Mouse (Mus musculus): ENCODE data around the gene Col8a1. TPM values are rescaled to one million over a fixed set of nuclear protein-coding genes. Genes with fewer than 3 reads are reported as not detected.
A peak's percentile ranks its signal among the peaks of the same experiment; 100 is the strongest.

Gene Col8a1
- total RNA-seq (2021), result 1 to 10 TPM; 4.6 to 5.1 TPM
- long read RNA-seq, experiment 1, result 0 reads
- long read RNA-seq, experiment 2, full-length matches to known transcripts, result 2 of 2 reads
- long read RNA-seq, experiment 2, partial matches to known transcripts, result 0 of 2 reads
- long read RNA-seq, experiment 2, other reads (novel, unspliced or antisense), result 0 of 2 reads

DNA sequence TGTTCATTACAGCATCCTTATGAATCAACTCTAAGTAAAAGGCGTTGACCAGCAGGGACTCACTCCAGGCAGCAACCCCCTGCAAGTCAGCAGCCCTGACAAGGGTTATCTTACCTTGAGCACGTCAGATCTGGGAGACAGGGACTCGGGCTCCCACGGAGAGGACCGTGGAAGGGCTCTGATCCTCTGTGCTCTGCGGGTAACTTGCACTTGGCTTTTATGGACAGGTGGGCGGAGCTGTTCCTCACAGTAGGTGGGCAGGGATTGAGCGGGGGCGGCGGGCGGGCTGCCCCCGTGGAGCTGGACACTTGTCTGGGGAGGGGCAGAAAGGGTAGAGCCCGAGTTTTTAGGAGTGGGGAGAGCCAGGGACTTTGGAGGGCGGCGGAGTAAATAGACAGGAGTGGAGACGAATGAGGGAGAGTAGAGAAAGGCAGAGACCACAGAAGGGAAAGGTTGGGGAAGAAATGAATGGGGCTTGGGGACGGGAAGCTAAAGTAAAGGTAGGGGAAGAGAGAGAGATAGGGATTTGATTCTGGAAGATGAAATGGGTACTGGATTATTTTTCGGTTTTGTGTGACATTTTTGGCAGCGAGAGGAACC lies at the start of gene Col8a1:
TSS of gene Col8a1 (minus strand) at position 212 of the 600 bp plus-strand sequence.
- peak; percentile 9 for DNase-seq

GRCm38 (mm10) chr16:57801886-57802285 lies 47.3 kb upstream of the Col8a1 start:
- no peak for DNase-seq

DNA sequence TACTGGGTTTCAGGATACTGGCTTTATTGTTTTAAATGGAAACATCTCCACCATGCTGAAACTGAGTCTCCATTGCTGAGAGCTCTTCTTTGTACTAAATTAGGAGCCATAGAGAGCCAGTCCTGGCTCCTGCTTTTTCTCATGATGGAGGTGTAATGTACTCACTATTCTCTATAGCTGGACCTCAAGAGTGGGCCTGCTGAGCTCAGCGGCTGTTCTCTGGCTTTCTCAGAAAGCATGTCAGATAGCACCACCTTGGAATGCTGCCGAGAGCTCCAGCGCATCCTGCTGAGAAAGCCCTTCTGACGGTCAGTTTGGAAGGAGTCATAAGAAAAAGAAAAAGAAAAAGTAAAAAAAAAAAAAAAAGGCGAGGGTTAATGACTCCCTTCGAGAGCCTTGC lies 41.8 kb upstream of the Col8a1 start:
- no peak for DNase-seq

GRCm38 (mm10) chr16:57779011-57779410 lies 24.5 kb upstream of the Col8a1 start:
- DNase-seq, result no peak

DNA sequence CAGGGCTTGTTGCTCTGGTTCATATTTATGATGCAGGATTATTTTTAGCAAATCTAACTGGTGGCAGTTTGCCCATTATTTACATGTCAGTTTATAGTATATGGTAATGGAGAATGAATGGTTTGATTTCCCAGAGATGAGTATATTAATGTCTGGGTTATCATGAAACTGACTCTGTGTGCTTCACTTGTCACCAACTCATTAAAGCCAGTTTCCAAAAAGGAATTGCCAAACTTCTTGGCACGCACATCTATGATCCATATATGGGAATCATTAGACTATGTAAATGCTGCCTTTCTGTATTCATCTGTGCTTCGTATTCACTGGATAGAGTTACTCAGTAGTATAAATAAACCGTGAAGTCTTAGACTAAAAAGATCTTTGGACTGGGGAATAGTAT lies 11.1 kb upstream of the Col8a1 start:
- no peak for DNase-seq

DNA sequence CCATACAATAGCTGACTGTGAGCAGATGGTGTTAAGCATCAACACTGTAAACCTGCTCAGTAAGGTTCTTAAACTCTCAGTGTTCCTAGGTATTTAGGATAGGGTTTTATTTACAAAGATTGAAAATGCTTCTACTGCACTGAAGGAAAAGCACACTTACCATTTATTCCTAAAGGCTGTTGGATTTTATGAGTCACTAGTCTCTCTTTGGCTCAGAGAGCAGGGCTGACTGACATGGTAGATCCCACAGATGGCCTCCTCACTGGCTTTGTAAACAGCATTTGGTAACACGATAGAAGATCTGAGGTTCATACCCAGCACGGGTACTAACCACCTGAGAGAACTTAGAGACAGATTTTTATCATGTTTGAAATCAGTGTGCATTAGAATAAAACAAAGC lies 5.3 kb upstream of the Col8a1 start:
- DNase-seq, result no peak

GRCm38 (mm10) chr16:57755708-57756107 lies 1.2 kb upstream of the Col8a1 start:
- DNase-seq, result no peak

GRCm38 (mm10) chr16:57755241-57755640 lies 704 bp upstream of the Col8a1 start:
- DNase-seq, result peak; percentile 23

- DNase-seq, result no peak
Measured at GRCm38 (mm10) chr16:57753539-57754280, 827 bp downstream of the Col8a1 start.

DNA sequence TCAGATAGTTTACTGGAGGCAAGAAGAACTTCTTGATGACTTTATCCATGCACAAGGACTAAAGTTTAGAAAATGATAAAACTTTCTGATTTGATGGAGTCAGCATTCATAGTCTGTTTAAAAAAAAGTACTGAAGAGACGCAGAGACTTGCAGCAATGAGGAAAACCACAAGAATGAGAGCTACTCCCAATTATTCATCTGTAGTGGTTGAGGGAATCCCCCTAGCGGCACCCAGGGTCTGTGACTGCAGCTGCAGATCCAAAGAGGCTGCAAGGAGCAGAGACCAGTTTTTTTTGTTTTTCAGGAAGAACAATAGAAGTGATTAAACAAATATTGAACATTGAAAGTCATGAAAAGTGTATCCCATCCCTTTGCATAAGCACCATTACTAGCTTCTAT lies 4.0 kb downstream of the Col8a1 start:
- no peak for DNase-seq

- no peak for DNase-seq
Measured at GRCm38 (mm10) chr16:57748093-57748492, 6.4 kb downstream of the Col8a1 start.

DNA sequence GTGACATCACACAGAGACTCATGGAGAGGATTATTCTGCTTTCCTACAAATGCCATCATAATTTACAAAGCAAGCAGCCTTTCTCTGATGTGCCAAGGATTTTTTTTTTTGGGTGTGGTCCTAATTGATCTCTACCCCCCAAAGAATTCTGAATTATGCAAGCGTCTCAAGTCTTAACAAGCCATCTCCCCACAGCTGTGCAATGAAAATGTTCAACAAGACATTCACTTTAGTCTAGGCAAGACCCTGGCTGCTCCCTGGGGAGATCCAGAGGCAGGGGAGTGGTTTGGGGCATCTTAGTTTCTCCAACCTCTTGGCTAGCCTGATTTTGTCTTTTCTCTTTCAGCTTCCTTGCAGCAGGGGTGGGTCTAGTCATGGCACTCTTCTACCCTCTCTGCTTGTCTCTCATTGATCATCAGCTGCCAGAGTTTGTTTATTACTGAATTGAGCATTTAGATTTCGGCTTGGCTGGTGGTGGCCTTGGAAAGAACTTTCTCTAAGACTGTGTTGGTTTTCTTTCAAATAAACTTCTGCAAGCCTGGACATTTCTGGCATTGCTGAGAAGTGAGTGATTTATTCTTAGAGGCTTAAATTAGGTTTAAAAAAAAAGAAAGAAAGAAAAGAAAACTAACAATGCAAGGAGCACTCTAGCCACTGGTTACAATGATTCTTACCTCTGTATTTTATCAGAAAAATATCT lies 7.0 kb downstream of the Col8a1 start:
- no peak for DNase-seq

DNA sequence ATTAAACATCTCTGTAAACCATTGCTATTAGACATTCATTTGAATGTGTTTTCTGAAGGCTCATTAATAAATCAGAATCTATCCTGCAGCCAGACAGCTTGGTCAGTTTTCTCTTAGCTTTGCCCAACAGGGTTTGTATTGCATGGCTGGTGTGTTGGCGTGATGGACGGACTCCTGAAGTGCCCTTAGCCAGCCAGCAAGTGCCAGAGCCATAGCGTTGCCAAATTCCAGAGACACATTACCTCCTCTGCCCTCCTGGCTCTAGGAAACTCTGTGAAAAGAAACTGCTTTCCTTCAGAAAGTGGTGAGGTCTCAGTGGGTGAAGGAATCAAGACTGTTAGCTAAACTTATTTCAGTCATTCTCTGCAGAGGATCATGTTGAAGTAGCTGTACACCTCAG lies 14.4 kb downstream of the Col8a1 start:
- peak; percentile 9 for DNase-seq

- no peak for DNase-seq
Measured at GRCm38 (mm10) chr16:57734942-57735341, 19.6 kb downstream of the Col8a1 start.

- no peak for DNase-seq
Measured at GRCm38 (mm10) chr16:57733545-57733944, 21.0 kb downstream of the Col8a1 start.

- no peak for DNase-seq
Measured at GRCm38 (mm10) chr16:57733139-57733538, 21.4 kb downstream of the Col8a1 start.

- DNase-seq, result no peak
Measured at GRCm38 (mm10) chr16:57724978-57725377, 29.6 kb downstream of the Col8a1 start.

- peak; percentile 10 for DNase-seq
Measured at GRCm38 (mm10) chr16:57718982-57719381, 35.6 kb downstream of the Col8a1 start.

- no peak for DNase-seq
Measured at GRCm38 (mm10) chr16:57698733-57699132, 55.8 kb downstream of the Col8a1 start.

- no peak for DNase-seq
Measured at GRCm38 (mm10) chr16:57694694-57695093, 59.8 kb downstream of the Col8a1 start.

- no peak for DNase-seq
Measured at GRCm38 (mm10) chr16:57693906-57694522, 60.5 kb downstream of the Col8a1 start.

DNA sequence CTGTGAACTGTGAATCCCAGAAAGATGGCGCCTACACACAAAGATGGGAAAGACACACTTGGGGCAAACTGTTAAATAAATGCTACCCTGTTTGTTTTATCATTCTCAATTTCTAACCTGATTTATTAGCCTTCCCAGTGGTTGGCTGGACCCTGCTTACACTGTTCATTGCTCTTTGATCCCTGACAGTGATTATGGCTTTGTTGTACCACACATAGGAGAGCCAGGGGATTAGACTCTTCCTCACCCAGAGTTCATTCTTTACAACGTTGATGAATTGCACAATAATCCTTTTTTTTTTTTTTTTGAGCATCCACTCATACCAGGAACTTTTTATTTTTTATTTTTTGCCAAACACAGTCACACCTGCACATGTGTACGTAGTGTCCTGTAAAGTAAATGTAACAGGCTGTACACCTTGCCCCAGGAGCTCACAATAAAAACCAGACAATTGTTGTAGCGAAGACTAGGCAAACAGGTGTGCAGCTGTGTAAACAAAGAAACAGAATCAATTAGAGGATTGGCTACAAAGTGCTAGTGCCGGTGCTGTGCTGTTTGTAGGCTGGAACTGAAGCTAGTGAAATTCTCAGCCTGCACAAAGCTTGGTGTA lies 68.6 kb downstream of the Col8a1 start:
- no peak for DNase-seq
